Mouse (Mus musculus) forebrain, embryonic 10.5 days (tissue): ENCODE results near the gene Aqr. TPM values are rescaled to one million over a fixed set of nuclear protein-coding genes. Genes with fewer than 3 reads are reported as not detected.

Source experiments
- DNase-seq: peaks from one replicate; pipeline ENCODE4 v3.0.0-alpha.2; 2017; ENCODE audit warnings: low spot score; ENCODE audit errors: extremely low spot score
- H3K27ac ChIP-seq: fragments of 300-500 bp; sonication (generic); 2 replicates; pipeline ENCODE4 v1.5.1; 2016; ENCODE audit warnings: mild to moderate bottlenecking
- H3K27me3 ChIP-seq: fragments of 300-500 bp; sonication (generic); 2 replicates; pipeline ENCODE4 v1.6.1; 2016; ENCODE audit warnings: mild to moderate bottlenecking; ENCODE audit not compliant: poor library complexity, severe bottlenecking
- H3K36me3 ChIP-seq: fragments of 300-500 bp; sonication (generic); replicated peaks from 2 replicates; pipeline ENCODE4 v1.6.1; 2016; ENCODE audit warnings: mild to moderate bottlenecking, moderate library complexity
- H3K4me1 ChIP-seq: fragments of 300-500 bp; sonication (generic); 2 replicates; pipeline ENCODE4 v1.6.1; 2016
- H3K4me3 ChIP-seq: fragments of 300-500 bp; sonication (generic); 2 replicates; pipeline ENCODE4 v1.5.1; 2016; ENCODE audit warnings: mild to moderate bottlenecking, moderate library complexity
- H3K9me3 ChIP-seq: fragments of 300-500 bp; sonication (generic); 2 replicates; pipeline ENCODE4 v1.6.1; 2016; ENCODE audit warnings: mild to moderate bottlenecking, moderate library complexity
- WGBS: fragments of 180-500 bp; shearing (Covaris S2); methylation state at CpG from one replicate; pipeline ENCODE4 v1.1.7; 2016; 5-methylcytosine and 5-hydroxymethylcytosine counted together
- polyA plus RNA-seq: library from polyadenylated mRNA; unstranded; fragments of >200 nt; fragmentation: Nextera tagmentation; extraction: Ambion mirVana; gene quantifications from 2 replicates; pipeline ENCODE4 v1.2.1, GENCODE M21; 2016

The Aqr gene
- polyA plus RNA-seq, 1 experiment from 2014 or later, result 52.0 TPM

GRCm38 (mm10) chr2:114119451-114119850 is 67.4 kb downstream of the Aqr start:
- no peaks in the 10 kb centered on the region for H3K27me3 ChIP-seq
- WGBS, result 89% methylated on average over 7 of the region's 7 CpGs

GRCm38 (mm10) chr2:114117665-114118064 is 69.2 kb downstream of the Aqr start:
- peaks cover 92% of the 10 kb centered on the region for H3K36me3 ChIP-seq

More at GRCm38 (mm10) chr2:114119451-114119850, 67.4 kb downstream of the Aqr start:
- no peak overlapping the region for H3K4me3 ChIP-seq
- no peak overlapping the region for H3K27ac ChIP-seq
- no peak for DNase-seq
- H3K9me3 ChIP-seq, result no peaks in the 10 kb centered on the region
- no peaks in the 10 kb centered on the region for H3K4me1 ChIP-seq
- H3K36me3 ChIP-seq, result peaks cover 93% of the 10 kb centered on the region

GRCm38 (mm10) chr2:114117235-114117634 is 69.6 kb downstream of the Aqr start:
- Histone ChIP-seq H3K4me3 (no peak overlapping the region), H3K4me1 (no peaks in the 10 kb centered on the region), H3K27me3 (no peaks in the 10 kb centered on the region), H3K27ac (no peak overlapping the region), H3K9me3 (no peaks in the 10 kb centered on the region), H3K36me3 (peaks cover 92% of the 10 kb centered on the region)
- DNase-seq, result no peak
- 92% methylated on average over 3 of the region's 3 CpGs for WGBS

More at GRCm38 (mm10) chr2:114117665-114118064, 69.2 kb downstream of the Aqr start:
- DNase-seq, result no peak
- Histone ChIP-seq H3K9me3 (no peaks in the 10 kb centered on the region), H3K27me3 (no peaks in the 10 kb centered on the region), H3K4me1 (no peaks in the 10 kb centered on the region), H3K27ac (no peak overlapping the region), H3K4me3 (no peak overlapping the region)
- 85% methylated on average over 3 of the region's 3 CpGs for WGBS

- Histone ChIP-seq H3K27me3 (no peaks in the 10 kb centered on the region), H3K4me3 (no peak overlapping the region), H3K9me3 (no peaks in the 10 kb centered on the region), H3K27ac (no peak overlapping the region), H3K4me1 (no peaks in the 10 kb centered on the region), H3K36me3 (peaks cover 91% of the 10 kb centered on the region)
- 93% methylated on average over 4 of the region's 4 CpGs for whole genome bisulfite sequencing
- DNase-seq, result no peak
These were observed 71.3 kb downstream of the Aqr start for GRCm38 (mm10) chr2:114115563-114115962.

GRCm38 (mm10) chr2:114107288-114108278 is 79.2 kb downstream of the Aqr start:
- Histone ChIP-seq H3K27me3 (no peaks in the 10 kb centered on the region), H3K36me3 (peaks cover 96% of the 10 kb centered on the region), H3K9me3 (no peaks in the 10 kb centered on the region), H3K4me3 (no peak overlapping the region), H3K4me1 (peaks cover 8% of the 10 kb centered on the region), H3K27ac (0 out of 2 replicates have a peak overlapping the region, but pooled peaks have one; percentile 8)
- 66% methylated on average over 23 of the region's 23 CpGs for WGBS
- DNase-seq, result no peak

- H3K27ac ChIP-seq, result no peak overlapping the region
- no peak overlapping the region for H3K4me3 ChIP-seq
- no peak for DNase-seq
- no peaks in the 10 kb centered on the region for H3K27me3 ChIP-seq
- WGBS, result 92% methylated on average over 8 of the region's 8 CpGs
- H3K36me3 ChIP-seq, result peaks cover 97% of the 10 kb centered on the region
- no peaks in the 10 kb centered on the region for H3K9me3 ChIP-seq
- H3K4me1 ChIP-seq, result peaks cover 8% of the 10 kb centered on the region
These were observed 80.4 kb downstream of the Aqr start for GRCm38 (mm10) chr2:114106383-114106782.

GRCm38 (mm10) chr2:114102471-114102870 is 84.4 kb downstream of the Aqr start:
- Histone ChIP-seq H3K36me3 (peaks cover 85% of the 10 kb centered on the region), H3K4me3 (no peak overlapping the region), H3K27me3 (no peaks in the 10 kb centered on the region), H3K9me3 (no peaks in the 10 kb centered on the region), H3K4me1 (no peaks in the 10 kb centered on the region), H3K27ac (no peak overlapping the region)
- 92% methylated on average over 3 of the region's 3 CpGs for WGBS
- no peak for DNase-seq

- Histone ChIP-seq H3K9me3 (no peaks in the 10 kb centered on the region), H3K4me1 (no peaks in the 10 kb centered on the region), H3K4me3 (no peak overlapping the region), H3K27me3 (no peaks in the 10 kb centered on the region), H3K27ac (no peak overlapping the region), H3K36me3 (peaks cover 71% of the 10 kb centered on the region)
- 92% methylated on average over 9 of the region's 9 CpGs for WGBS
- no peak for DNase-seq
These were observed 86.0 kb downstream of the Aqr start for GRCm38 (mm10) chr2:114100834-114101233.

- Histone ChIP-seq H3K9me3 (no peaks in the 10 kb centered on the region), H3K36me3 (peaks cover 61% of the 10 kb centered on the region), H3K4me3 (no peak overlapping the region), H3K27me3 (no peaks in the 10 kb centered on the region), H3K4me1 (no peaks in the 10 kb centered on the region), H3K27ac (no peak overlapping the region)
- DNase-seq, result no peak
- WGBS, result 86% methylated on average over 3 of the region's 3 CpGs
These were observed 87.0 kb downstream of the Aqr start for GRCm38 (mm10) chr2:114099816-114100215.

- DNase-seq, result no peak
- Histone ChIP-seq H3K27me3 (no peaks in the 10 kb centered on the region), H3K27ac (no peak overlapping the region), H3K4me3 (no peak overlapping the region), H3K36me3 (peaks cover 54% of the 10 kb centered on the region), H3K9me3 (no peaks in the 10 kb centered on the region), H3K4me1 (no peaks in the 10 kb centered on the region)
- 96% methylated on average over 5 of the region's 5 CpGs for WGBS
These were observed 87.7 kb downstream of the Aqr start for GRCm38 (mm10) chr2:114099109-114099508.

- DNase-seq, result no peak
- H3K4me3 ChIP-seq, result no peak overlapping the region
- H3K4me1 ChIP-seq, result no peaks in the 10 kb centered on the region
- H3K36me3 ChIP-seq, result peaks cover 39% of the 10 kb centered on the region
- no peak overlapping the region for H3K27ac ChIP-seq
- no peaks in the 10 kb centered on the region for H3K27me3 ChIP-seq
- H3K9me3 ChIP-seq, result no peaks in the 10 kb centered on the region
- 94% methylated on average over 4 of the region's 4 CpGs for WGBS
These were observed 89.2 kb downstream of the Aqr start for GRCm38 (mm10) chr2:114097627-114098026.

GRCm38 (mm10) chr2:114096570-114096969 is 90.3 kb downstream of the Aqr start:
- no peak overlapping the region for H3K4me3 ChIP-seq
- no peaks in the 10 kb centered on the region for H3K9me3 ChIP-seq
- H3K27ac ChIP-seq, result no peak overlapping the region
- H3K36me3 ChIP-seq, result peaks cover 29% of the 10 kb centered on the region
- 91% methylated on average over 1 of the region's 1 CpGs for WGBS
- no peaks in the 10 kb centered on the region for H3K4me1 ChIP-seq
- no peaks in the 10 kb centered on the region for H3K27me3 ChIP-seq
- no peak for DNase-seq

- no peaks in the 10 kb centered on the region for H3K27me3 ChIP-seq
- H3K27ac ChIP-seq, result no peak overlapping the region
- 94% methylated on average over 5 of the region's 5 CpGs for WGBS
- no peak for DNase-seq
- no peaks in the 10 kb centered on the region for H3K4me1 ChIP-seq
- H3K4me3 ChIP-seq, result no peak overlapping the region
- H3K36me3 ChIP-seq, result peaks cover 17% of the 10 kb centered on the region
- H3K9me3 ChIP-seq, result no peaks in the 10 kb centered on the region
These were observed 91.5 kb downstream of the Aqr start for GRCm38 (mm10) chr2:114095348-114095747.
